Mouse (Mus musculus) left cerebral cortex, postnatal 25 days (tissue): Measurements from ENCODE around the gene Cpsf4. TPM values are rescaled to one million over a fixed set of nuclear protein-coding genes. Genes with fewer than 3 reads are reported as not detected.
"Not testable (repeated sequence)": the region's sequence is repeated elsewhere in the genome, so short reads cannot be mapped to it uniquely, and the experiment has no call there.

Source experiments
- DNase-seq, 2 experiments: peaks; one replicate each; pipeline ENCODE4 v3.0.0; 2022; ENCODE audit warnings: low spot score in 2 of 2, mixed read lengths in 1 of 2
- intact Hi-C: fragments of 180-260 bp; cut with DNase I; formaldehyde crosslinking; loops from one replicate; pipeline ENCODE4 v1.15.1; 2025
- total RNA-seq, 2 experiments: library from RNA; stranded (reverse); gene quantifications; 2 replicates each; pipeline ENCODE4 v1.2.3; 2021

Gene Cpsf4
- total RNA-seq = 10 to 100 TPM; 21.4 to 21.7 TPM

DNA sequence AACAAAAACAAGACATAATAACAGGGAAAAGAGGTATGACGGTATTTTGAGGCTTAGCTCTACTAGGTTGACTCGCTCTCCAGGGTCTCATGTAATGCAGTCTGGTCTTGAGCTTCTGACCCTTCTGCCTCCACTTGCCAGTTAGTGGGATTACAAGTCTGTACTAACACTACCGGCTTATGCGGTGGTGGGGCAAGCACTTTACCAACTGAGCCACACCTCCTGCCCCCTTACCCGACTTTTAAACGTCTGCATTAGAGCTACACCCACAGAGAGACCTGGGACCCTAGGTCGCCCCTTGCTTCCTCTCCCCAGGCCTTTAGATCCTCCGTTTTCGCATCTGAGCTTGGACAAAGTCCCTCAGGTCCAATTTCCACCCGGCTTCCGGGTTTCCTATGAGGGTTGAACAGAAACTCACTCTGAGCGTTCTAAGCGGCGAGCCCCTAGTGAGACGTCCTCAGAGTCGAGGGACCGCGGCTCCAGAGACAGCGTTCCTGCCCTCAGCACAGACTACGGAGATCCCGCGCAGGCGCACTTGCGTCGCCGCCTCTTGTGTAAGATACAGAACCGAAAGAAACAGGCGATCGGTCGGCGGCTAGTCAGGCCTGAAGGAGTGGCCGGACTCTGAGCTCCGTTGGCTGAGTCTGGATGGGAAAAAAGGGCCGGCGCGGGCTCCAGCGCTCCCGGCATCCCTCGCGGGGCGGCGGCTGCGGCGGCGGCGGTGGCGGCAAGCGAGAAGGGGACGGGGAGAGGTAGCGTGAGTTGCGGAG, at the start of gene Cpsf4, which contains the start of gene Ptcd1:
Cpsf4 (plus strand) TSS at position 678 of the 770 bp plus-strand sequence.
Ptcd1 (minus strand) TSS at position 573 of the 770 bp plus-strand sequence.
- DNase-seq = peak; percentile 99
- intact Hi-C loops = loop anchor here (2.0 kb wide), 2 partner anchors 24 to 26 kb away; partner anchors contain the start of genes Bud31 and Pdap1

DNA sequence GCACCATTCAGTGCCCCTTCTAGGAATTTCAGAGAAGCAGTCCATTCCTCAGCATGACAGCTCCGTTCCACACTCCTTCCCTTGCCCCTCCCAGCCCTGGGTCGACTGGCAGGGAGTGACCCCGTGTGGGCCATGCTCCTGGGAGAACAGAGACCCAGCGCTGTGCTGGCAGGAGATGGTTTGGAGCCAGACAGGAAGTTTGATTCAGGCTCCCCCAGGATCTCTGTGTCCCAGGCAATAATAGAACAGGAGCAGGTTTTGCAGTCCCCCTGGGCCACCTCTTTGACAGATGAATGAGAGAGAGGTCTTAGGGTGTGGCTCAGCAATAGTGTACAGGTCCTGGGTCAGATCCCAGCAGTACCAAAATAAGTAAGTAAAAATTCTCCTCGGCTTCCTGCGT, 49.0 kb upstream of the Cpsf4 start:
- intact Hi-C loops = no loop called here
- DNase-seq = no peak

DNA sequence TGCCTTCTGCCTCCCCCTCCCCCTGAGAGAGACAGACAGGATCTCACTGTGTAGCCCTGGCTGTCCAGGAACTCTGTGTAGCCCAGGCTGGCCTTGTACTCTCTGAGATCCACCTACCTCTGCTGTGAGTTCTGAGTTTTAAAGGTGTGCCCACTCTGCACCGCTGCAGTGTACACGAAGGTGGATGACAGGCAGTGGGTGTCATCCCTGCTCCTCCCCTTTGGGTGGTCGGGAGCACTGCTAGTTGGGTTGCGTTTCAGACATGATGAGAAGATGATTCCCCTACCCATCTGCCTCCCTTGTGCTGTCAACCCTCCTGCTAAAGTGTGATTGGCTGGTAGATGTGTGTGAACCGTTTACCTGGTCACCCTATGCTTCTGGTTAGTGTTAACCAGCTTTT, 48.6 kb upstream of the Cpsf4 start:
- DNase-seq = no peak
- intact Hi-C loops = no loop called here

DNA sequence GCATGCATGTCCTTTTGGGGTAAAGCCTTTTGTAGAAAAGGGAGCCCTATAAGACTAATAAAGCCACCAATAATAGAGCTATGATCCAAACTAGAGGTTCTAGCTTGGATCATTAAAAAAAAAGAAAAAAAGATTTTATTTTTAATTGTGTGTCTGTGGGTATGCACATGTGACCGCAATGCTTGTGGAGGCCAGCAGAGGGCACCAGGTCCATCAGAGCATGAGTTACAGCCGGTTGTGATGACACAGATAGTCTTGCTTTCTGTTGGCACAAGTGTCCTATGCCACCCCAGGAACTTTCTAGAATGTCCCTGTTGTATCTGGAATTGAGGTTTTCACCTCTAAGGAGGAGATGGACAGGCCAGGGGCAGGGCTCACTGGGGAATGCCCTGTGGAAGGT, 47.6 kb upstream of the Cpsf4 start:
- no peak for DNase-seq
- intact Hi-C loops = no loop called here

DNA sequence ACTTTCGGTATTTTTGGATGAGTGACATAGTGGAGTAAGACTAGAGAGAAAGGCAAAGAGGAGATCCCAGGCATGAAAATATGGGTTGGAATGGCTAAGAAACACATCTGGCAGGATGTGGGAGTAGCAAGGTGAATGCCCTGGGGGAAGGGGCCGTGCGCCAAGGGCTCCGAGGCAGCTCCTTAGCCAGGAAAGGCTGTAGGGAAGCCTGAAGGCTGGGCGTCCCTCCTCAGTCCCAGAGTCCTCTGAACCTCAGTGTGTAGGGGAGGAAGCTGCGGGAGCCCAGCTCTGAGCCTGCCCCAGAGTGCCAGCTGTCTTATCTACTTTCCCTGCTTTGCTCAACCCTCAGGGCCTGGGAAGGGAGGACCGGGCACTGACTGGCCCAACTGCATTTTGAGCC, 46.1 kb upstream of the Cpsf4 start:
- no peak for DNase-seq
- intact Hi-C loops = no loop called here

DNA sequence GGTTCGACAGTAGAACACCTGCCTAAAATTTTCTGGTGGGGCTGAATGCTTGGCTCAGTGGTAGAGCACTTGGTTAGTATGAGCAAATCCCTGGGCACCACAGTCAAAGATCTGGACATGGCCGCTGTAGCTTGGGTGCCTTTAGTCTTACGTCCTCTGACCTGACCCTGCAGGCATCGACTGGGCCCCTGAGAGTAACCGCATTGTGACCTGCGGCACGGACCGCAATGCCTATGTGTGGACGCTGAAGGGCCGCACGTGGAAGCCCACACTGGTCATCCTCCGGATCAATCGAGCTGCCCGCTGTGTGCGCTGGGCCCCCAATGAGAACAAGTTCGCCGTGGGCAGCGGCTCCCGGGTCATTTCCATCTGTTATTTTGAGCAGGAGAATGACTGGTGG, 43.6 kb upstream of the Cpsf4 start:
- no peak for DNase-seq
- intact Hi-C loops = no loop called here

DNA sequence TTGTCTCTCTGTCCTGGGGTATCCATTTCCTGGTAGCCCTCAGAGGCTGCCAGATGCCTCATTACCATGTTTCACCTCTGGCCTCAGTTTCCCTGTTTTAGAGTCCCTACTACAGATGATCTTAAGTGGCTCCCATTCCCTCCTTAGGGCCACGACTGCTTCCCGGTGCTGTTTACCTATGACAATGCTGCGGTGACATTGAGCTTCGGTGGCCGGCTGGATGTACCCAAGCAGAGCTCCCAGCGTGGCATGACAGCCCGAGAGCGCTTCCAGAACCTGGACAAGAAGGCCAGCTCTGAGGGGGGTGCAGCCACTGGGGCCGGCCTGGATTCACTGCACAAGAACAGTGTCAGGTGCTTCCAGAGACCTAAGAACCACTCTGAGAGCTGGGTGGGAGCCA, 40.4 kb upstream of the Cpsf4 start:
- intact Hi-C loops = no loop called here

DNA sequence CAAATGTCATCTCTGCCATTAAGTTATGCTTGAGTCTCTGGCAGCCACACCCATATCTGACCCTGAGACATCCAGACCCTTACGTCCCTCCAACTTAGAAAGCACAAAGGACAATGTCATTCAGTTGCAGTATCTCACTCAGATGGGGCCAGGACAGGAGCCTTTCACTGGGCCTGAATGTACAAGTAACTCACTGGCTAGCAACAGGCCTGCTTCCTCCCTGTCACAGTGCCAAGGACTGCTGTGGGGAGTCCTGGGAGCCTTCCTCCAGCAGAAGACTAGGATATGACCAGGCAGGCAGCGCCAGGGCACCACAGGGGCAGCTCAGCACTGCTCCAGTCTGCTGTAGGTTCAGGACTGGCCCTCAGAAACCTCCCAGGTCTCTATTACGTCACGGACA, 37.9 kb upstream of the Cpsf4 start:
- intact Hi-C loops = no loop called here
- no peak for DNase-seq

More for the DNA sequence above, 40.4 kb upstream of the Cpsf4 start:
- DNase-seq = no peak

DNA sequence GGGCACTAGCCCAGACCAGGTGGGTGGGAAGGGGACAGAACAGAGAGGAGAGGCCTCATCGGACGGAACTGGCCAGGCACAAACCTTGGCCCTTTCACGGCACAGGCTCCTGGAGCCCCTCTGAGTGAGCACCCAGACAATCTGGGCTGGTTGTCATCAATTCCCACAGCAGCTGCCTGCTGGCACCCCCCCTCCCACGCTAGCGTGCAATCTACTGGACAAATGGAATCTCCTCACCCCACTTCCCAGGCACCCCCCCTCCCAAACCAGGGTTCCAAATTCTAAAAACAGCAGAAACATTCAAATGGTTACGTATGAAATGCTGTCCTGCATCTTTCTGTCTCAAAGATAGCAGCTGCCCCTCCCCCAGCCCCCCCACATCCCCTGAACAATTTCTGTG, 37.2 kb upstream of the Cpsf4 start:
- intact Hi-C loops = not testable (repeated sequence)
- peak in 1 of 2 experiments; percentile 69 for DNase-seq

DNA sequence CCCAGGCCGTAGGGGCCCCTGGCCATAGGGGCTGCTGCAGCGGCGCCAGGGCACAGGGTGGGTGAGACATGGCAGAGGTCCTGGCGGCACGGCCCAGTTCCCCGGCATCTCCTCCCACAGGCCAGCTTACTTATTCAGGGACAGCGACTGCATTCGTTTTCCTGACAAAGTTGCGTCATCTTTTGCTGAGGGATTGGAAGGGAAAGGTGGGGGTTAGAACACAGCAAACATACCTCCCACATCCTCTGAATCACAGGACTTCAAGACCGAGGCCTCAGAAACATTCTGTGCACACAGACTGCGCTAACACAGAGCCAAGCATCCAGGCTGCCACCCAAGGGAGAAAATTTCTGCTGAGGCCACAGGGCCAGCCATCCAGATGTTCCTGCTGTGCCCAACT, 36.8 kb upstream of the Cpsf4 start:
- peak; percentile 61 to 92 for DNase-seq

DNA sequence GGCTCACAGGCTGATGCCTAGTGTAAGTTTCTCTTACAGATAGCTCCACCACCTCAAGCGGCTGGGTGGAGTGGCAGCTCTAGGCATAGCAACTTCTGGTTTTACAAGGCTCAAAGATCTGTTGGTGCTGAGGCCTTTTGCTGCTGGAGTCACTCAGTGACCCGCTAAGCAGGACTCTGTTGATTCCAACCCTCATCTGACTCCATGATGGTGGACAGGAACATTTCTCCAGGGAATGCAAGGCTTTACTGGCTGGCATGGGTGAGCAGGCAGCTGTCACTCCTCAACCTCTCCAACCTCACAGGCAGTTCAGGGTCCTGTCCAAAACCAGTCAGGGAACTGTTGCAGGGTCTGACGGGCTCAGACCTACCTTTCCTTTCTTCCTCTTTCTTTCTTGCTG, 36.0 kb upstream of the Cpsf4 start:
- no peak for DNase-seq
- intact Hi-C loops = no loop called here

More for the DNA sequence above, 36.8 kb upstream of the Cpsf4 start:
- intact Hi-C loops = no loop called here

DNA sequence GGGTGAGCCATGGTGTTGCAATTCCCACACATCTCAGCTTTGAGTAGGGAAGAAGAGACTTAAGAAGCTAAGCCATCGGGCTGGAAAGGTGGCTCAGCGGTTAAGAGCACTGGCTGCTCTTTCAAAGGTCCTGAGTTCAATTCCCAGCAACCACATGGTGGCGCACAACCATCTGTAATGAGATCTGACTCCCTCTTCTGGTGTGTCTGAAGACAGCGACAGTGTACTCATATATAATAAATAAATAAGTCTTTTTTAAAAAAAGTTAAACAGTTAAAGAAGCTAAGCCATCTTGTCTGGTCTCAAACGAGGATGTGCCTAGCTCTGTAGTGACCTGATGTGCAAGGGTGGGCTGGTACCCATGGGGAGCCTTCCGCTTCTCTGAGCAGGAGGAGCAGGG, 33.7 kb upstream of the Cpsf4 start:
- DNase-seq, intact Hi-C loops: not testable (repeated sequence)

DNA sequence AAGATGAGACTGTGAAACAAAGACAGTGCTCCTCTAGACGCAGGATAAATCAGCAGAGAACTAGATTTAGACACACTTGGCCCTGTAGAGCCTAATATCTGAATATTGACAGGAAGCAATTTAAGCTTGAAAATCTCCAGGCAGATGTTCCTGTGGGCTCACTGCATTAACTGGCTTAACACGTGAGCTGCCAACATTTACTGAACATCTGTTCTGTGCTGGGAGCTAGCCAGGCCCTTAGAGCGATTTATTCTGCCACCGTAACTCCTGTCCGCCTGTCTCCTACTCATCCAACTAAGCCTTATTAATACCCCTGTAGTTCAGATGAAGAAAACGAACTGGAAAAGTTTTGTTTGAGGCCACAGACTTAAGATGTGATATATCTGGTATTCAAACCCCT, 28.2 kb upstream of the Cpsf4 start:
- no peak for DNase-seq
- intact Hi-C loops = no loop called here

DNA sequence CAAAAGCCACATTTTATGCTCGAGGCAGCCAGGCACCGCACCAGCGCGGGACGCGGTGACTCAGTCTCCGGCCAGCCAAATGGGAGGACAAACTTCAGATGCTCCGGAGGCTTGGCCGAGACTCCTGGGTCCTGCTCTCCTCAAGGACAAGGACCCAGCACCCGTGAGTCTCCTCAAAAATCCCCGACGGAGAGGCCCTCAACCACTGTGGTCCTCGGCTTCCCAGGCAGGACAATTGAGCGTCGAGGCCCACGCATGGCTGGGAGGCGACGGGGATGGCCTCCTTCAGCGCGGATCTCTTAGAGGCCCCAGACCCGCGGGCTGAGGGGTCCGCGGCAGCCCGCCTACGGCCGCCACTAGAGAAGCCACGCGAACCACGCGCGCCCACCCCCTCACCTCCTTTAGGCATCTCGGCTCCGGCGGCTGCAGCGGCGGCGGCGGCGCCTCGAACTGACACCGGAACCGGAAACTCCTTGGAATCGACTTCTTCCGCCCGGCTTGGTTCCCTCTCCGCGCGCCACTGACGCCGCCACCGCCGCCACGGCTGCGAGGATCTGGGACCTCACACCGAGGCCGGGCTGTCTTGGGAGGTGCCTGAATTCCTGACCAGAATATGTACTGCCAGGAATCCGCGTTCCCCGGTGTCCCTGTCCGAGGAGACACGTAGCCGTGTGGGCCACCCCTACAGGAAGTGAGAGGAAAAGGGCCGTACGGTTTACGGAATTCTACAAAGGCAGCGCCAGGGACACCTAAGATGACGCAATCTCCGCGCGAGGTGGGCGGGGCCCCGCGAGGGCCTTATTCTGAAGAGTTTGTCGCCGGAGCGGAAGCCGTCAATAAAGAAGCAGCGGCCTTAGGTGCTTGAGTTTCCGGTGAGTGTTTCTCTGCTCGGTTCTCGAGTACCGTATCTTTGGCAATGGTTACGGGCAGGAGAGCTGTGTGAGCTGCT, 27.2 kb upstream of the Cpsf4 start, which contains the start of the genes Pdap1 and Bud31:
Pdap1 (minus strand) TSS at position 668 of the 949 bp plus-strand sequence.
Bud31 (plus strand) TSS at position 792 of the 949 bp plus-strand sequence.
- DNase-seq = peak; percentile 96 to 97
- intact Hi-C loops = loop anchor here (2.0 kb wide), 1 partner anchor 27 kb away; the partner anchor contains the start of genes Cpsf4 and Ptcd1

DNA sequence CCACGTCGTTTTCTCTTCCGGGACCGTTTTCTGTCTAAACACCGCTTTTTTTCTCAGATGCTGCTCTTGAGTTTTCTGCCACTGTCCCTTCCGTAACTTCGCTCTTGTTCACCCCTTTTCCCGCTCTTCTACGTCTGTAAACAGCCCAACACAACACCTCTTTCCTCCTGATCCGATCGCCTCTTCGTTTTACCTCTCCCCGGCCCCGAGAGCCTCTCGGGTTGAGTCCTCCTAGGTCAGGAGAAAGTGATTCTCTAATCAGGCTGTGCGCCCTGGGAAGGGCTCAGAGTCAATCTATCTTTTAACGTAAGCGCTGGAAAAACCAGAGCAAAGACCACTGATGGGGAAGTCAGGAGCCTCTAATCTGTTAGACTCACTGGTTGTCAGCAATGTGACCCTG, 26.4 kb upstream of the Cpsf4 start:
- no peak for DNase-seq
- intact Hi-C loops = loop anchor here (2.0 kb wide), 1 partner anchor 26 kb away; the partner anchor contains the start of genes Cpsf4 and Ptcd1

DNA sequence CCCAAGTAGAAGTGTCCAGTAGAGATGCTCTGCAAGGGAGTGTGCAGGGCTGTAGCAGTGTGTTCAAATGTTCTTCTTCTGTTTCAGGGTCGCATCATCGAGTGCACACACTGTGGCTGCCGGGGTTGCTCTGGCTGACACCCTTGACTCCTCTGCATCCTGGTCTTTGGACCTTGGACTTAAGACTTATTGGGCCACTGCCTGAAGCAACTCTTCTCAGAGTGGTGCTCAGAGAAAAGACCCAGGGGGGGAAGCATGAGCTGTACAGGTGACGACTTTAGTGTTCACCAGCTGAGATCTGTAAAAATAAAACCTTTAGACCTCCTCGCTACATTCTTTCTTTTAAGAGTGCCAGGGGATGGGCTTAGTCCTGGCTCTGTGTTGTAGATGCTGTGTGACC, 19.3 kb upstream of the Cpsf4 start:
- intact Hi-C loops = no loop called here
- no peak for DNase-seq

DNA sequence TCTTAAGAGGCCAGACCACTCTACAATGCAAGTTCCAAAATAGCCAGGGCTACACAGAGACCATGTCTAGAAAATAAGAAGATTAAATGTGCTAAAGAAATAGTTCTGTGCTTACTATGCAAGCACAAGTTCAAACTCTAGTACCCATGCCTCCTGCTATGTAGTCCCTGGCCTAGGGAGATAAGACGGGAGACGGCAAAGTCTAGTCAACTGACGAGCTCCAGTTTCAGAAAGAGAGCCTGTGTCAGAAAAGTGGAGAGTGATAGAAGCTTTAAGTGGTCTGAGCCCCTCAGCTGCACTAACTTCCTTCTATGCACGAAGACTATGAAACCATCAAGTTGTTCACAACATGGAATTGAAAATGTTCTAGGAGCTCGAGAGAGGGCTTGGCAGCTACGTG, 17.7 kb upstream of the Cpsf4 start:
- intact Hi-C loops = no loop called here
- DNase-seq = no peak

DNA sequence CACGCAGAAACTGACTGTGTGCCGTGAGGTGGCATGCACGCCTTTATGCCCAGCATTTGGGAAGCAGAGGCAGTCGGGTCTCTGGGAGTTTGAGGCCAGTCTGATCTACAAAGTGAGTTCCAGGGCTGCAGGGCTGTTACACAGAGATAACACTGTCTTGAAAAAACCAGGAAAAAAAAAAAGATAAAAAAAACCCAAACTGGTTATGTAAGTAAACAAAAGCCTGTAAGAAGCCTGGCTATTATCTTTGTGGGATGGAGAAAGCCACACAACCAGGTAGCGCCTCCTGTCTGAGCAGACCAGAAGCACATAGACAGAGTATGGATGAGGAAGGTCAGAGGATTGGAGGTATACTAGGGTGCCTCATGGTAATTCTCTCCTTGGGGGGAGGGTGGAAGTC, 14.3 kb upstream of the Cpsf4 start:
- DNase-seq = no peak
- intact Hi-C loops = no loop called here

DNA sequence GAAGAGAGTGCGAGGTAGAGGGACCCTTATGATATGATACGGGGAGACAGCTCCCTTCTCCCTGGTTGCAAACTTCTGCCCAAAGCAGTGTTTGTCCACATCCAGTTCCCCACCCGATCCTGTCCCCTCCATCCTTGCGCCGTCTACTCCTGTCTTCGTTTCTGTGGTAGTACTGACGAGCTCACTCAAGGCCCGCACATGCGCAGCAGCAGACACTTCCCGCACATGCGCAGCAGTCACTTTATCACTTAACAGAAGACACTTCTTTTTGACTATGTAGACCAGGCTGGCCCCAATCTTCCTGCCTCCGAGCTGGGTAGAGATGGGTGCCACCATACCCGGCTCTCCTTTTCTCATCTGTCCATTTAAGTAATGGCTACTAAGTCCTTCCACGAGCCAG, 5.7 kb upstream of the Cpsf4 start:
- no peak for DNase-seq
- intact Hi-C loops = no loop called here

DNA sequence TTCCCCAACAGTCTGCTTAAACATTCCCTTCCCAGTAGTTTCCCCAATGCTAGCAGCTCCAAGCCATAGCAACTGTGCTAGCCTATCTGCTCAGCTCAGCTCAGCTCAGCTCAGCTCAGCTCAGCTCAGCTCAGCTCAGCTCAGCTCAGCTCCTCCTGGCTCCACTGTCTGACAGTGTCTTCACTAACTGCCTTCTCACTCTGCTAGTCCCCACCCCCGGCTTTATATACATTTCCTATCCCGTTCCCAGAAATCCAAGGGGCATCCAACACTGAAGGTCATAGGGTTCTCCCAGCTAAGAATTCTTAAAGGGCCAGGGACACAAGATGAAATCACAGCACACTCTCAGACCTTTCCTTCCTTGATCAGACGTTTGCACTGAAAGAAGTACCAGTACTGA, 2.3 kb upstream of the Cpsf4 start:
- DNase-seq = no peak
- intact Hi-C loops = no loop called here
